Mouse (Mus musculus): ENCODE results near the gene Galntl6.

The Galntl6 gene

DNA sequence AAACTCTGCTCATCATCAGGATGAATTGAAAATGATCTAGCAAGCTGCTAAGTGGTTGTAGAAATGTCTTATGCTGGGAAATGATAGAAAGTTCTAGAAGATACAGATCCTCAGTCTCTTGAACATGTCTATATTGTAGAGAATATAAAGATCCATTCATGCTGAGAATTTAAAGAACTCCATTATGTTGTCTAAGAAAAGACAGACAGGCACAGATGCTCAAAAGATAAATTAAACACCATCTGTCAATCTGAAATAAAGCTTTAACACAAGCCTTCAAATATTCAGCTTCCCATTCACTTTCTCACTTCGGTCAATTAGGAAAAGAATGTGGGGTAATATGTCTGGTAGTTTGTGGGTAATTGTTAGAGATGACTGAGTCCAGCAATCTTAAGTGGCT is 658.8 kb downstream of the Galntl6 start:
- DNase-seq = no peak

DNA sequence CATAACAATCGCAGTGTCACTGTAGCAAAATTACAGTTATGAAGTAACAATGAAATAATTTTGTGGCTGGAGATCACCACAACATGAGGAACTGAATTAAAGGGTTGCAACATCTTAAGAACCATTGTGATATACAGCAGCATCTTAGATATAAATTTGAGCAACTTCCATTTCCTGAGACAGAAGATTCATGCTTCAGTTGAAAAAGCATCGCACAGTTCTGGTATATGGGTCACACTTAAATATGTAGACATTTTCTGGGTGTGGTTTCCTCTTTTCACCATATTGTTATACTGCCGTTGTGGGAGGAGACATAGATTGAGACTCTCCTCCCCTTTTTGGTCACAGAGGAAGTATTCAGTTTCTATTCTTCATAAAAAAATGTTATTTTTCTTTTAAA is 667.6 kb downstream of the Galntl6 start:
- DNase-seq = no peak

DNA sequence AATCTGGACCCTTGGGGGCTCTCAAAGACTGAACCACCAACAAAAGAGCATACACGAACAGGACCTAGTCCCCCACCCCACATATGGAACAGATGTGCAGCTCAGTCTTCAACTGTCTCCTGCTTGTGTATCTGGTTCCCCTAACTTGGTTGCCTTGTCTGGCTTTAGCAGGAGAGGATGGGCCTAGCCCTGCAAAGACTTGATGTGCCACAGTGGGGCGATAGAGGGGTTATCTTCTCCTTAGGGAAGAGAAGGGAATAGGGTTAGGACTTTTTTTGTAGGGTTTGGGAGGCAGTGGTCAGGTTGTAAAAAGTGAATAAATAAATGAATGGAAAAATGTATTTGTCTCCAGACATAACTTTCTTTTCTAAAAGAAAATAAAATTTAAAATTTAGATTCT is 678.2 kb downstream of the Galntl6 start:
- no peak for DNase-seq

DNA sequence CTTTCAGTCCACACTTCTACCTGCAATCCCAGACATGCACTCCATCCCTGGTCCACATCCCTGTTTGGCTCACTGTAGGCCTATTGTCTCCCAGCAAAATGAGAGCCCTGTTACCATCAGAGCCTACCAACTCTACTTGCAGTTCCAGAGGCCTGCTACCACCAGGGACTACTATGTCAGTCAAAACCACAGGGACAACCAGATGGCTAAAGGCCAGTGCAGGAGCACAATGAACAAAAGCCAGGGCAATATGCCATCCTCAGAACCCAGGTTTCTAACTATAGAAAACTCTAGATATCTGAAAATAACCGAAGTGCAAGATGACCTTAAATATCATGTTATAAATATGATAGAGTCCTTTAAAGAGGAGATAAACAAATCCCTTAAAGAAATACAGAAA is 683.7 kb downstream of the Galntl6 start:
- DNase-seq = no peak

DNA sequence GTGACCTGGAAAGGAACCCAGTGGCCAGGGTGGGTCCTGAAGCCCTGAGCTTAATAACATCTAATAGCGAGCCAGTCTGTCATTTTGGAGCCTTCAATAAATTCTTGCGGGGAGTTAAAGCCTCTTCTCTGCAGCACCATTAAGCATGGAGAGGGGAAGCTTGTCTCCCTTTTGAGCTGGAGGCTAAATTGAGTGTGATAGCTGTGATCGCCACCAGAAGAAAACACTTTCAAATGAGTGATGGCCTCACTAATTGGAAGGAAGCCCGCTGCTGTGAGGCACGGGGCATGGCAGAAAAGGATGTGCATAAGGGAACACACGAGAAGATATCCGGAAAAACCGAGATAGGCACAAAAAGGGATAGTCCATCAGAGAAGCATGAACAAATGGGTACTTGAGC is 694.6 kb downstream of the Galntl6 start:
- no peak for DNase-seq

DNA sequence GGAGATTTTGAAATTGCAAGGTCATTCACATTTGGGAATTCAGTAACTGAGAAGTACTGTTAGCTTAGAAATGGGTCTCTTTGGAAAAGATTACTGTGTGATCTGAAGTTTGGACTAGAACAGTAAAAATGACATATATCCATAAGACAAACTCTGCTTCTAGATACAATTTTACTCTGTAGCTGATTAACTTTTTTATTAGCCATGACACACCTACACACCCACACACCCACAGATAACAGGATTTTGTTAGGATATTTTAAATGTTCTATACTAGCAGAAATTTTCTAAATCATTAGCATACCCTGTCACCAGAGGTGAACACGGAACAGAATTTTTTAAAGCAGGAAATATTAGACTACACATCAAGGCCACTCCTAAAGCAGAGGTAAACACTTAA is 722.7 kb downstream of the Galntl6 start:
- DNase-seq = no peak

DNA sequence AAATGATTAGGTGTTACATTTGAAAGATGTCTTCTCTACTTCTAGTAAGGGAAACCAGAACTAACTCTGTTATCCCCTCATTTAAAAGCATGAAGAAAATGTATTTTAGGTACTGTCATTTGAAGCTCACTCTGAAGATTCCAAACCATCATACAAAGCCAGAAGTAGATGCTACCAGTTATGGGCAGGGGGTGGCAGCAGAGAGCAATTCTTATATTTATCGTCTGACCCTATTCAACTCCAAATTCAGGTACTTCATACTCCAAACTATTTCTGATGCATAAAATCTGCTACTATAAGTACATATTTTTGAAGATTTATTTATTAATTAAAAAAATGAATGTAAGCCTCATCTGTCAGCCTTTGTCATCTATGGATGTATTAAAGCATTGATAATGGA is 765.5 kb downstream of the Galntl6 start:
- DNase-seq = no peak

DNA sequence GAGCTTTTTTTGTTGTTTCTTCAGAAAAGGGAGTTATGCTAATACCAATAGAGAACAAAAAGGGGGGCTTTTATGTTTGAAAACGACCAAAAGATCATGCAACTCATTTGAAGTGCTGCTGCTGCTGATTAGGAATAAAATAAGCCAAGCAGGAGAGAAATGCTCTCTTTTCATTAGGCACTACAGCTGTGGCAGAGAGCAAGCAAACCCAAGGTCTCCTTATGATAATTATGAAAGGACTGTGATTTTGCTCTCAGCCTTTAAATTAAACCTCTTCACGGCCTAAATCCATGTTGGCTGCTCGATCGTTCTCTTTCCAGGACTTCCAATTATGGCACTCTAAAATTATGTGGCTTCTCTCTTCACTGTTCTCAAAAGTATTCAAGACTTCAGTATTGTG is 825.7 kb downstream of the Galntl6 start:
- DNase-seq = no peak

DNA sequence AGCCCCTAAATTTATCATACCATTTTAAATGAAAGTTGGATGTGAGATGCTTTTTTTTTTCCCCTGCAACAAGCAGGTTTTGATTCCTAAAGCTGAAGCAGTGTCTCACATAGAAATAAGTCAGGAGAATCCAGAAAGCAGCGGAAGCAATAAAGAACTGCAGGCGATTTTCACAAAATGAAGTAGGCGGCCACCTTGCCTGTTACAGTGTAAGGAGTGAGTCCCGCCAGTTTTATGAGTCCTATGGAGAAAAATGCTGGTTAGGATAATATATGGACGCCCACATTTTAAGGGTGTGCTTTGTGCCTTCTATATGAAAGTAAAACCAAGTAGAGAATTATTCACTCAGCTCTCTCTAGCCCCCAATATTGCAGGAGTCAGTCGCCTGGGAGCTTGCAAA is 827.5 kb downstream of the Galntl6 start:
- no peak for DNase-seq

DNA sequence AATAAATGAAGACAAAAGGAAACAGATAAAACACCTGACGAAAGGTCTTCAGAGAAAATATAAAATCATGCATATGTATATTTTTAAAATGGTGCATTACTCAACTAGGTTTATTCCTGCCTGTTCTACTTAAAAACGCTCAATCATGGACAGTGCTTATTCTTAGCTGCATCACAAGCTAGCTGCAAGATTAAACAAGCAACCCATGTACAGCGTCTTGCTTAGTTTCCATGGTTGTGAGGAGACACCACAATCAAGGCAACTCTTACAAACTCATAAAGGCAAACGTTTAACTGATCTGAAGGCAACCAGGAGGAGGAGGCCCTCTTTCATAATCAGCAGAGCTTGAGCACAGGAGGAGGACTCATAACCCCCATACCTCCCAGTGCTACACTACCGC is 830.7 kb downstream of the Galntl6 start:
- DNase-seq = no peak

DNA sequence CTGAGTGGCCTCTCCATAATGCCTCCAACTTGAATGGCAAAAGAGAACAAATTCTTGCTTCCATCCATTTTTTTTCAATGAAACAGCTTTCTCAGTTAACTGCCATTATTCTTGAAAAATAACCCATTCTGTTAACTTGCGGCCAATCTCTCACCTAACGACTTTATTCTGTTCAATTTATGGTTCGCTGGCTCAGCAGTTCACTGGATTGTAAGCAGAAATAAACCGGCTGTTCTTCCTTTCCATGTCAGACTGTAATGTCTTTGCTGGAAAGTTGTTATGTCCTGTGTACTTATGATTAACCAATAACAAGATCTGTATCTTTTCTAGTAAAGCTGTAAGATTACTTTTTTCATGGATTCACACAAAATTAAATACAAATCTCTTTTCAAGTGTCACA is 837.8 kb downstream of the Galntl6 start:
- DNase-seq = no peak

DNA sequence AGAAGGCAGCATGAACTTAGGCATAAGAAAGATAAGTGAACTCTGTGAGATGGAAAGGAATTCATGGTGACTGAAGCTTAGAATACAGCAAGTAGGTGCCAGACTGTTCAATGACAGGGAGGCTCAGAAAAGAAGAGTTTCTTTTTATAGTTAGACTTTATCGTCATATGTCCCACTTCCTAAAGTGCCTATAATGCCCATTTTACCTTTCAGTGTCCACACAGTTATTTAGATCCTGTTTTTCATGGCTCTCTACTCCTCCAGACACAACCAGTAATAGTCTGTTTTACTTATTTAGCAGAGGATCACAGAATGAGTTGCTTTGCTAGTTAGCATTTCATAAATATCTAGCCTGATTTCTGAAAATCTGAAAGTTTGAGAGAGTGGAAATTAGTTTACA is 838.7 kb downstream of the Galntl6 start:
- DNase-seq = no peak

DNA sequence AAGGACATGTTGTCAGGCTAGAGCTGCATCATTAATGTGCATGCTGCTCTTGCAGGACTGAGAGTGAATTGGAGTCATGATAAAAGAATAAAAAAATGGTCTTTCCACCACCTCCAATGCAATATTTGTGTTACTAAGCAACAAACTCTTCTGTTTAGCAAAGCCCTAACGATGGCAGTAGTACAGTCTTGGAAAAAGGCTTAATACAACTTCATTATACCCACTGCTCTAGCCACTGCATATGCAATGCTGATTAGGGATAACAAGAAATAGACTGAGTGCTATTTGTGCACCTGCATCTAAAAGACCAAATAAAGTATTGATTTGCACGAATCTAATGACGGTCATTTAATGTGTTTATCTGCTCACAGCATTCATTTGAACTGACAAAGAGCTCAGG is 880.2 kb downstream of the Galntl6 start:
- DNase-seq = no peak

DNA sequence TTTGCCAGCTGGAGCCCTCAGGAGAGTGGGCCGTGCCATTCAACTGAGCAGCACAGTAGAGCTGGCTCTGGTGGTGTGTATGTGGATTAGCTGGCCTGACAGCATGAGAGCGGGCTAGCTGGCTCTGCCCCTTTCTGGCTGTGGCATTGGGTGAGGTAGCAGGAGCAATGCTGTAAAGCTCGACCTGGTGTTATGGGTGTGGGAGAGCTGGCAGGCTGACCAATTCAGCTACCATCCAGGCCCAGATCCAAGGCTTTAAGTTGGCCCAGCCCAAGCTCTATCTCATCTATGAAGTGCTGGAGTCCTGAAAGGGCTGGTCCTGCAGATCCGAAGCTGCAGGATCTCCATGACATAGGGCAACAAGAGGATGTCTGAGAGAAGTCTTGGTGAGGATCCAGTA is 886.9 kb downstream of the Galntl6 start:
- no peak for DNase-seq

DNA sequence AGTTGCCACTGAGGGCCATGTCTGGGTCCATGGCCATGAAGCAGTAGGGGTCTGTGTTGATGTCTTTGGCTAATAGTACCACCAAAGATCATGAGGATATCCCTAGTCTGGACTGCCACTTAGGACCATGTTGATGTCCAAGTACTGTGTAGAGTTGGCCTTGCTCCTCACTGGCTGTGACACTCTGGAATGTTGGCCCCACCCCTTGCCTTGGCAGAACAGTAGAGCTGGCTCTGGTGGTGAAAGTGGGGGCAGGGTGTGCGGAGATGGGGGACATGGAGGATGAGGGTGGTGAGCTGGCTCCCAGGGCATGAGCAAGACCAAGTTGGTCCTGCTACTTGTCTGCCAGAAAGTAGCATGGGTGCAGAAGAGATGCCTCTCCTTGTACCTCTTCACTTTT is 887.3 kb downstream of the Galntl6 start:
- no peak for DNase-seq

DNA sequence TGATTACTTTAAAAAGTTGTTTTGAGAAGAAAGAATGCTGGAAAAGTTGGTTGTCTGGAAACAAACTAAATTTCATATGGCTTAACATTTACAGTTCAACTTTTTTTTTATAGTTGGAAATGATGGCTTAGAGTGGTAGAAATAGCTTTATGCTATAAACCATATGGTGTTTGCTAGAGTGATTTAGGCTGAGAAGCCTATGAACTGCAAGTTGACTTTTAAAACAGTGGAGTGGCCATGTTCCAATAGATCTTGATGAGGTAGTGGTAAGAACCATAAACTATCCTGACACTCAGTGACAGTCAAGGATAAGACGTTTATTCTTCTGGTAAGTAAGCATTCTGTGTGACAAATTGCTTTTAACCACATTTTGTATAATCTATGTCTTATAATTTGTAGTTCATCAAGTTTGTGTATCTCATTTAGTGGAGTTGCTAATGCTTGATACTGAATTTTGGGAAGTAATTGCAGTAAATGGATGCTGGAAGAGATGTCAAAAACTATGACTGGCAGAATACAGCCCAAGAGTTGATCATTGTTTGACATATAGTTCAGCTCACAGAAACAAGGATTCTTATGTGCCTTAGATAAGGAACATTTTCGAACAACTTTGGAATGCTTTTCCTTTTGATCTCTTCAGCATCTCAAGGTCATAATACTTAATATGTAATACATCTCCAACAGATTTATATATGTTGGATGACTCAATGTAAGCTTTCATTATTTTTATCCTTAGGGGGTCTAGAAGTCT is 888.8 kb downstream of the Galntl6 start:
- no peak for DNase-seq

DNA sequence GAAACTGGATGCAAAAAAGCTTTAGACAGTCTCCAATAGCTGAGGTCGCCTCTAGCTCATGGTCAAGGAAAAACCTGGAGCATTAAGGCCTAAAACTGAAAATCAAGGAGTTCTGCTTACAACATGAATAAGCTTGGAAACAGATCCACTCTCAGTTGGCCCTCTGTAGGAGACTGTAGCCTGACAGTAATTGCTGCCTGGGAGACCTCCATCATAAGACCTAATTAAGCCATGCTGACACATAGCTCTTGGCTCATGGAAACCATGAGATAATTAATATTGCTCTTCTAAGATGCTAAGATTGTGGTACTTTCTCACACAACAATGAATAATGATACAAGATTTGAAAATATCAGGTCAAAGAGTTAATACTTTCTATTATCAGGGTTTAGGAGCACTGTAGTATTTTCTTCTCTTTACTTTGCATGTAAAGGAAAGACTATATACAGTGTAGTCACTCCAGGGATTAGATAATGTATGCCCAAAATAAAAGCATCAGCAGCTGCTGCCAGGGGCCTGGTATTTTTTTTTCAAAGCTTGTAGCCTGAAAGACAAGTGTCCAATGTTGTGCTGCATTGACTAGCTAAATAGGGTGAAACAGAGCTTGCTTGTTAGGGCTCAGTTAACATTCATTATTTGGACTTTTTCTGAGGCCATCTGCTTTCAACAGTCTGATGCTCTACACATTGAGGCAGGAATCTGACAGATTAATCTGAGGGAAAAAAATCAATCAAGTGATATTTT is 922.8 kb downstream of the Galntl6 start:
- DNase-seq = no peak

DNA sequence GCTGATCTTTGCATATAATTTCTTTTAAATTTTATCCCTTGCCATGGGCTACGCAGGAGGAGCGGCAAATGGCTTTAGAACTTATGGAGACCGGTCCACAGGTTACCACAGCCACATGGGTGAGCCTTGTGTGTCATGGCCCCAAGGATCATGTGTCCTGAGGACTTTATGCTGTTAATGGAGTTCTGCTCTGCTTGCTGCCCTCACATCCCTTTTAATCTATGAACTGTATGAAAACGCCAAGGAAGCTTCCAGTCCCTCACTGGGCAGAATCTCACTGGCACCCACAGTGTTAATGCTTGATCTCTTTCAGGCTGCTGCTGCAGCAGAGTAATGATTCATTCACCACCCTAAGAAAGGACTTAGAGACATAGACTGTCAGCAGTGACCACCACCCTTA is 935.1 kb downstream of the Galntl6 start:
- no peak for DNase-seq

DNA sequence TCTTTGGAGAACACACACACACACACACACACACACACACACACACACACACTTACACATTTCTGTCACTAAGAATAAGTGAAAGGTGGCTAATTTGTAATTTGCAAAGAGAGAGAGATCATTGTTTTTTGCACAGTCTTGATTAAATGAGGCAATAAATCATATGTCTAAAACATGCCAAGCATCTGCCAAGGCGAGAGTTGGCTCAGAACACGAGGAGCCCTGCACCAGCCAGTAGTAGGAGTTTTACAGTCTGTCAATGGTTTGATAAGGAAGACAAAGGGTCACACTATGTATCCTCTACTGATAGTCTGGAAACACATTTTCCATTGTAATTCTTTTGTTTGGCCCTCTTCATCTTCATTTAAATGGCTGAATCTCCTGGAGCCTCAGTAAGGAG is 938.3 kb downstream of the Galntl6 start:
- no peak for DNase-seq

DNA sequence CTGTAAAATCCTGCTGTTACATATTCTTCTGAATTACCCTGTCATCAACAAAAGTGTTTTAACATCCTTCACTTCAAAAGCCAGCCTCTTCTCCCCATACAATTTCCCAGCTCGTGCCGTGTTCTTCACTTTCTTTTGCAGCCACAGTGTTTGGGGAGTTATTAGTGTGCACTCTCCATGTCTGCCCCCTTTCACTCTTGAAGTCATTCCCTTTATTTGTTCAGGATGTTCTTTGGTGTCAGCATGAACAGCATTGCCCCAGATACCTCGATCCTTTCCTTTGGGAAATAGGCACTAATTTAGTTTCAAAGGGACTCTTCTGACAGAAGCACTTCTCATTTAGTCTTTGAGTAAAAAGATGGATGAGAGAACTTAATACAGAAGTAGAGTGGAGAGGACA is 939.6 kb downstream of the Galntl6 start:
- DNase-seq = no peak

DNA sequence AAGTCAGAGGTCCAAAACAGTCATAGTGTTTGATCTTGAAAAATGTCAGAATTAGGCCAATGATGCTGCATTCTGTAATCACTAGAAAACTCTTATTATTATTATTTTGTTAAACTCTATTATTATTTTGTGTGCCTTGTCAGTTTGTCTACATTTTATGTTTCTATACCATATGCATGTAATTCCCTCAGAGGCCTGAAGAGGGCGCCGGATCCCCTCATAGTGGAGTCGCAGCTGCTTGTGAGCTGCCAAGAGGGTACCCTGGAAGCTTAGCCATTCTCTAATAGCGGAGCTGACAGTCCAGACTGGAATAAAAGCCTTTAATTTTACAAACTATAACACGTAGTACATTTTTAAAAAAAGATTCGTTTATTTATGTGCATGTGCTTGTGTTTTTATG is 945.8 kb downstream of the Galntl6 start:
- DNase-seq = no peak

DNA sequence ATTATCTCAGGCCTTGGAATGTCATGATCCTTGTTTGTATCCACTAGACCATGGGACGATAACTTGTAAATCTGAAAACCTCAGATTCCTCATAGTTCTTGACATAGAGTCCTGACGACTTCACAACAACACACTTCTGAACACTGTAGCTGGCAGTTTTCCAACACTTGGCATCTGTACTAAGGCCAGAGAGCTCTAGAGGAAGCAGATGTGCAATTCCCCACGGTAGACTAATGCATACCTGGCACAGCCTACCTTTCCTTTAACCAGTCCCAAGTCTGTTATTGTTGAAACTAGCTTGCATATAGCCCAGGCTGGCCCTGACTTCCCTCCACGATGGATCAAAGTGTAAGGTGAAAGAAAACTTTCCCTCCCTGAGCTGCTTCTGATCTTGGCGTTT is 946.9 kb downstream of the Galntl6 start:
- no peak for DNase-seq

DNA sequence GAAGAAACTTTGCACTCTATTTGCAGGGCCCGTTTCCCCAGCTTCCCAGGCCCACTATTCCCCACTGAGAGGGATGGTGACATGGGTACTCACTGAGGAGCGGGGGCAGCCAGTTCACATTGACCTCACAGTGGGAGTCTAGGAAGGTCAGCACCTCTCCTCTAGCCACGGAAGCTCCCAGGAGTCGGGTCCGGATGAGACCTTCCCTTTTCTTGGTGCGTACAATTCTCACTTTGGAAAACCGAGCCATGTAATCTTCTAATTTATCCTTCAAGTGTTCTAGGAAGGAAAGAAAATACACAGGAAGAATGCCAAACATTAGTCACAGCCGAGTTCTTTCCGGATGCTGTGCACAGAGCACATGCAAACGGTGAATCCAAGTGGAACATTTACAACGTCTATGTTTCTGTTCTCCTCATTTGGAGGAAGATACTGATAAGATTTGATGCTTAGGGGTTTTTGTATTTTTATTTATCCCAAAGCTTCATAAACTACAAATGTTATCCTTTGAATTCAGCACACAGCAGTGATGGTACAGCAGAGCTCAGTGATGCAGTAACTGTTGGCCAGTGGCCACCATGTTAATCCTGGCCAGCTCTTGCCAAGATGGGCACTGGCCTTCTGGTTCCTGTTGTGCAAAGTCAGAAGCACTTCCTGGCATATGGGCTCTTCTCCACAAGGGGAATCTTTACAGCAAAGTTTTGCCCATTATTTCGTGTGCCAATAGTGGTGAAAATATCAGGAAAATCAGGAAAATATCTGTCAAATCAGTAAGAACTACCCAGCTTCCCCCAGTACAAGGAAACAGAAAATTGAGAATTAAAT is 949.9 kb downstream of the Galntl6 start:
- no peak for DNase-seq

DNA sequence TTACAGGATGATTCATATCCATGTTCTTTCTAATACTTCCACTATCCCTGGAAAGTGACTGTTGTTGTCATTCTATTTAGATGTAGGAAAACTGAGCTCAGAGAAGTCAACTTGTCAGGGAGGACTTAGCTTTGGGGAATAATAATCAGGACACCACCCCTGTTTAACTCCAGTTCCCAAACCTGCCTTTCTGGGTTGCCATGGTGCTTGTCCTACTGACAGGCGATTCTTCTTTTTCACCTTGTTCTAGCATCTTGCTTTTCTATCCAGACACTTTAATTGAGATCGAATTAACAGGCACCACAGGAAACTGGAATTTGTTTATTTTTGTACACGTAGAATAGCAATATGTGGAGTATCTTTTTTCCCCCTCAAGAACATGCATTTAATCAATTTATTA is 953.3 kb downstream of the Galntl6 start:
- DNase-seq = no peak

Measured in thymus, adult 18-20 months (tissue).